Mouse (Mus musculus): ENCODE measurements around the gene Col23a1.
"Not testable (repeated sequence)": the region's sequence is repeated elsewhere in the genome, so short reads cannot be mapped to it uniquely, and the experiment has no call there.

Gene Col23a1

DNA sequence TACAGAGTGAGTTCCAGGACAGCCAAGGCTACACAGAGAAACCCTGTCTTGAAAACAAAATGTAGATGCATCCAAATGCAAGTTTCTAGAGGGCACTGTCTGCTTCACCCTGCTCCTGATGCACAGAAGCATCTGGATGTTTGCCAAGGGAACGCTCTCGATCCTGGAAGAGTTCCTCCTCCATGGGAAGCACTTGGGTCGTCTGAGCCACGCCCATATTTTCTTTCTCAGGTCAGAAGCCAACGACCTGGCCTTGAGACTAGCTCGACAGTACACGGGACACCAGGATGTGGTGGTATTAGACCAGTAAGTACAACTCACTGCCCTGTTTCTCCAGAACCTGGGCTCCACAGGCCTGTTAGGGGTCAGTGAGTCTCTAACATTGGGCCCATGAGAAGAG lies 301.4 kb downstream of the Col23a1 start:
- DNase-seq (ENCODE audit: low spot score): no peak

DNA sequence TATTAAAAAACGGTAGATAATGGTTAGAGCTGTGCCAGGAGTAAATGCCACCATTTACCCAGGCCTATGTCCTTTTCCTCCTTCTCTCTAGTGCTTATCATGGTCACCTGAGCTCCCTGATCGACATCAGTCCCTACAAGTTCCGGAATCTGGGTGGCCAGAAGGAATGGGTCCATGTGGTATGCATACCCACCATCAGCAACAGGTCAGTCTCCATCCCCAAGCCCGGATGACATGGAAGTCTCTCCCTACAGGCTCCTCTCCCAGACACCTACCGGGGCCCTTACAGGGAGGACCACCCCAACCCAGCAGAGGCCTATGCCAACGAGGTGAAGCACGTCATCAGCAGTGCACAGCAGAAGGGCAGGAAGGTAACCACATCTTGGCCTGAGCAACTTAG lies 302.2 kb downstream of the Col23a1 start:
- DNase-seq (ENCODE audit: low spot score): no peak

GRCm38 (mm10) chr11:51593368-51593767 lies 303.6 kb downstream of the Col23a1 start:
- no peak for DNase-seq (ENCODE audit: low spot score)

- DNase-seq (ENCODE audit: low spot score): no peak
These were observed 304.1 kb downstream of the Col23a1 start for GRCm38 (mm10) chr11:51593849-51594248.

DNA sequence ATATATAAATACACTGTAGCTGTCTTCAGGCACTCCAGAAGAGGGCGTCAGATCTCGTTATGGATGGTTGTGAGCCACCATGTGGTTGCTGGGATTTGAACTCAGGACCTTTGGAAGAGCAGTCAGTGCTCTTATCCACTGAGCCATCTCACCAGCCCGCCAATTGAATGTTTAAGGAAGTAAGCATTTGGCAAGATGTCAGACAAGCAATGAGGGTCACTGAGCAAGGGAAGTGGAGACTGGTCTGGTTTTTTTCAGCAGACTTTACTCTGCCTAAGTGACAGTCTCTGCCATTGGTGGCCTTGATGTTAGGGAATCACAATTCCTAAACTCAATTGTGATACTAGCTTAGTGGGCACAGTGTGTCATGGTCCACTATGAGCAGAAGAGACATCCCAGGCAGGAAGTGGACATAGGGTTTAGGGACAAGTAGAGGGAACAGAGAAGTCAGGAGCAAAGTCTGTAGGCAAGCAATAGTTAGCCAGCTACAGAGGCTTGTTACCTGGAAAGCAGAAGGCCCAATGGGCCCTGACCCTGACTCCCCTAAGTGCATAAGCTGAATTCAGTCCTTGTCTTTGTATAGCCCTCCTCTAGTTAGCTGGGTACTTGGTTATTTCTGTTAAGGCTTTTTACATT lies 305.1 kb downstream of the Col23a1 start:
- no peak for DNase-seq (ENCODE audit: low spot score)

DNA sequence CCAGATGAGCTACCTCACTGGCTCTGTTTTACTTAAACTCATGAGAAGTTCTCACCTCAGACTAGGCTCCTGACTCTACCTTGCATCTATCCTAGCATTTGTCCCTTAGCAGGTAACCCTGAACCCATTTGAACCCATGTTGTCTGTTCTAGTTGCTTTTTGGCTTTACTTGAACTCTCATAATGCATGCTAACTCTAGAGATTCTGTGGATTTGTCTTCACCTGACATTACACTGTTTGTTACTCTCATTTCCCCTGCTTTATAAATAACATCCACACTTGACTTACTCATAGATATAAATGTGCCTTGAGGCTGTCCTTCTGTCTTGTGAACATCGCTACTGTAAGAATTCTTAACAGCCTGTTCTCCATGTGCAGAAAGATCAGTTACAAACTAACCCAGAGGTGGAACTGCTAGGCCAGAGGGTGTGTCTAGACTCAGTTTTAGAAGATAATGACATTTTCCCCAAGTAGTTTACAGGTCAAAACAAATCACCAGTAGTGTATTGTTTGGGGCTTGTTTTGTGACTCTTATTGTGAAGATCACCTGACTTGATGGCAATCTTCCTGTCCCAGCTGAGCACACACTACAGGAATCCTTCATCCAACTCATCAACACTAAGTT lies 305.9 kb downstream of the Col23a1 start:
- no peak for DNase-seq (ENCODE audit: low spot score)

DNA sequence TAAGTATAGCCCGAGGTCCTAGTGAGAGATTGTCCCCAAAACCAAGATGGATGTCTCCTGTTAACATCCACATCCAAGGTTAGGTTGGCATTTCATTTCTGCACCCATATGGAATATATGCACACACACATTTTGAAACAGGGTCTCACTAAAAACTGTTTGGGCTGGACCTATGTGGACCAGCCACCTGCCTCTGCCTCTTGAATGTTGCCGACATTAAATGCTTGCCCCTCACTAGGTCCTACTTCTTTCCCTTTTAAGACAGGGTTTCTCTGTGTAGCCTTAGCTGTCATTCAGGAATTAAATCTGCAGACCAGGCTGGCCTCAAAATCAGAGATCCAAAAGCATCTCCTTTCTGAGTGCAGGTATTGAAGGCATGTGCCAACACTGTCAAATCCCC lies 307.8 kb downstream of the Col23a1 start:
- no peak for DNase-seq (ENCODE audit: low spot score)

DNA sequence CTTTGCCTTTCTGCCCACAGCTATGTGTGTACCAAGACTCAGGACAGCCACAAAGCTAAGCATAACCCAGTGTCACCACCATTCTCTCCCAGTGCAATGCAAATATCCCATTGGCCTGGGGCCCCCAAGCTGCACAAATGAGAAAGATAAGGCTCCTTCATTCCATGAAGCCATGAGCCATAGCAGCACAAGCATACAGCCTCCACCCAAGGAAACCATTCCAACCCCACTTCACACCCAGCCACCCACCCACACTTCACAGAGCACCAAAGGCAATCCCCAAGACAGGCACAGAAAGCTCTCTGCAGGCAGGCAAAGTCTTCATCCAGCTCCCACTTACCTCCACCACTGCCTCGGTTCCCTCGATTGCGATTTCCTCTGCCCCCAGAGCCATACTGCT lies 312.5 kb downstream of the Col23a1 start:
- DNase-seq (ENCODE audit: low spot score): no peak

GRCm38 (mm10) chr11:51605602-51606446 lies 316.1 kb downstream of the Col23a1 start:
- peak; percentile 80 for DNase-seq (ENCODE audit: low spot score)

- DNase-seq (ENCODE audit: low spot score): peak; percentile 100
These were observed 316.9 kb downstream of the Col23a1 start, which contains the start of gene Hnrnpab for GRCm38 (mm10) chr11:51606447-51607095. Gene Hnrnpab (minus strand): TSS chr11:51606847.

GRCm38 (mm10) chr11:51607096-51607738 lies 317.5 kb downstream of the Col23a1 start:
- DNase-seq (ENCODE audit: low spot score): no peak

- DNase-seq (ENCODE audit: low spot score): no peak
These were observed 319.7 kb downstream of the Col23a1 start for GRCm38 (mm10) chr11:51609266-51609909.

DNA sequence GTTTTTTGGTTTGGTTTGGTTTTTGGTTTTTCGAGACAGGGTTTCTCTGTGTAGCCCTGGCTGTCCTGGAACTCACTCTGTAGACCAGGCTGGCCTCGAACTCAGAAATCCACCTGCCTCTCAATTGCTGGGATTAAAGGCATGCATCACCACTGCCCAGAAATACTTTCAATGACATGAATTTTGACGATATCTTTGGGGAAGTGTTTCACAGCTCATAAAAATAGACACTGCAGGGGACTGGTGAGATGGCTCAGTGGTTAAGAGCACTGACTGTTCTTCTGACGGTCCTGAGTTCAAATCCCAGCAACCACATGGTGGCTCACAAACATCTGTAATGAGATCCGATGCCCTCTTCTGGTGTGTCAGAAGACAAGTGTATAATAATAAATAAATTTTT lies 320.2 kb downstream of the Col23a1 start:
- not testable (repeated sequence) for DNase-seq (ENCODE audit: low spot score)

GRCm38 (mm10) chr11:51614256-51614655 lies 324.5 kb downstream of the Col23a1 start:
- no peak for DNase-seq (ENCODE audit: low spot score)

DNA sequence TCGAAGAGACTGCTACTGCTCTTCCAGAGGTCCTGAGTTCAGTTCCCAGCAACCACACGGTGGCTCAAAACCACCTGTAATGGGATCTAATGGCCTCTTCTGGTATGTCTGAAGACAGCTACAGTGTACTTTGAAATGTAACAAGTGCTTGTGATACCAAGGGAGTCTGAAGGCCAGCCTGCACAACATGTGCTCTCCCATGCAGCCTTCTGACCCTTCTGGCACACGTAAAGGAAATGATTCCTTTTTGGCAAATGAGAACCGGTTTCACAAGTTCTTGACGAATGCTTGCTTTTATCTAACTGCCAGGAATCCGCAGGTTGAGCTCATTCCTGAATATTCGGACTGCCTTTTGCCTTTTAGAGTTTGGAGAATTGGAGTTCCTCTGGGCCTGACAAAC lies 325.4 kb downstream of the Col23a1 start:
- DNase-seq (ENCODE audit: low spot score): no peak

GRCm38 (mm10) chr11:51615601-51616000 lies 325.9 kb downstream of the Col23a1 start:
- DNase-seq (ENCODE audit: low spot score): peak; percentile 69

GRCm38 (mm10) chr11:51616113-51616512 lies 326.4 kb downstream of the Col23a1 start:
- DNase-seq (ENCODE audit: low spot score): not testable (repeated sequence)

DNA sequence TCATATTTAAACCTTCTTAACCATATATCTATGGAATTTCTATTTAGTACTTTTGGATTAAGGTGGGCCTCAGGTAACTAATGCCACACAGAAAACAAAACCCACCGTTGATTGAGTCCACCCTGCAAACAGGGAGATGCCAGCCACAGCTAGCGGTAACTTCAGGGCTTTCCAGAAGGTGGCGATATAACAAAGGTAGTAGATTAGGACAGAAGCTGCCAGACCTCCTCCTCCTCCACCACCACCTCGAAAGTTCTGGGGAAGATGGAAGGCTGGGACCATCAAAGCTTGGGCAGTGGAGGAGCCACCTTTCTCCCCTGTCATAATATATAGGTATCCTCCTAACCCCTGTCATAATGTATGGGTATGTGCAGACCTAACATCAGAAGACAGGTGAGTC lies 328.0 kb downstream of the Col23a1 start:
- peak; percentile 87 for DNase-seq (ENCODE audit: low spot score)

DNA sequence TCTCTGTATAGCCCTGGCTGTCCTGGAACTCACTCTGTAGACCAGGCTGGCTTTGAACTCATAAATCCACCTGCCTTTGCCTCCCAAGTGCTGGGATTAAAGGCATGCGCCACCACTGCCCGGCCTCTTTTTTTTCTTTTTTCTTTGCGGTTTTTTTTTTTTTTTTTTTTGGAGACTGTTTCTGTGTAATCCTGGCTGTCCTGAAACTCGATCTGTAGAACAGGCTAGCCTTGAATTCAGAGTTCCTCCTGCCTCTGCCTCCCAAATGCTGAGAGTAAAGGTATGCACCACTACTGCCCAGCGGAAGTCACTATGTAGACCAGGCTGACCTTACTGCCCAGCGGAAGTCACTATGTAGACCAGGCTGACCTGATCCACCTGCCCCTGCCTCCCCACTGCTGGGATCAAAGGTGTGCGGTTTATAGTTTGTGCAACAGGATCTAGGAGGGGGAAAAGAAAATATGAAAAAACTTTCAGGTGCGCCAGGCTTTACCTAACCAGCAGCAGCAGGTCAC lies 329.2 kb downstream of the Col23a1 start:
- DNase-seq (ENCODE audit: low spot score): no peak

- DNase-seq (ENCODE audit: low spot score): peak; percentile 100
These were observed 329.8 kb downstream of the Col23a1 start, which contains the start of gene Nhp2 for GRCm38 (mm10) chr11:51619409-51620060. Gene Nhp2 (plus strand): TSS chr11:51619735.

GRCm38 (mm10) chr11:51620084-51620483 lies 330.4 kb downstream of the Col23a1 start:
- DNase-seq (ENCODE audit: low spot score): no peak

Measured in retina, embryonic 14.5 days (tissue).